Mouse (Mus musculus): Measurements from ENCODE around the gene Xpnpep1. TPM values are rescaled to one million over a fixed set of nuclear protein-coding genes. Genes with fewer than 3 reads are reported as not detected.

Gene Xpnpep1
- polyA plus RNA-seq, 1 experiment from 2014 or later: 132 TPM

- Histone ChIP-seq H3K4me3 (replicated peaks; ENCODE audit: low read length) (no peak overlapping the region), H3K4me1 (replicated peaks; ENCODE audit: control insufficient read depth, insufficient read depth, low read length) (no peaks in the 10 kb centered on the region), H3K4me2 (ENCODE audit: low read length) (no peak overlapping the region), H3K36me3 (ENCODE audit: control insufficient read depth, insufficient read depth) (0 out of 2 replicates have a peak, but pooled peaks cover 6% of the 10 kb centered on the region), H3K27ac (ENCODE audit: low read length) (no peak overlapping the region), H3K27me3 (replicated peaks; ENCODE audit: control insufficient read depth, insufficient read depth, low read length) (no peaks in the 10 kb centered on the region), H3K9me3 (ENCODE audit: control insufficient read depth, low read length) (no peaks in the 10 kb centered on the region), H3K9ac (replicated peaks; ENCODE audit: low read depth, low read length) (no peak overlapping the region)
- no peak for ATAC-seq
- WGBS: 89% methylated on average over 10 of the region's 10 CpGs
Observed at GRCm38 (mm10) chr19:53023189-53023588, 16.8 kb downstream of the Xpnpep1 start.

GRCm38 (mm10) chr19:53022037-53022614 lies 17.9 kb downstream of the Xpnpep1 start:
- H3K27ac ChIP-seq (ENCODE audit: low read length): no peak overlapping the region
- no peaks in the 10 kb centered on the region for H3K9me3 ChIP-seq (ENCODE audit: control insufficient read depth, low read length)
- H3K4me3 ChIP-seq (replicated peaks; ENCODE audit: low read length): no peak overlapping the region
- no peak for ATAC-seq
- H3K36me3 ChIP-seq (ENCODE audit: control insufficient read depth, insufficient read depth): 0 out of 2 replicates have a peak, but pooled peaks cover 6% of the 10 kb centered on the region
- no peak overlapping the region for H3K9ac ChIP-seq (replicated peaks; ENCODE audit: low read depth, low read length)
- no peak overlapping the region for H3K4me2 ChIP-seq (ENCODE audit: low read length)
- no peaks in the 10 kb centered on the region for H3K4me1 ChIP-seq (replicated peaks; ENCODE audit: control insufficient read depth, insufficient read depth, low read length)
- H3K27me3 ChIP-seq (replicated peaks; ENCODE audit: control insufficient read depth, insufficient read depth, low read length): no peaks in the 10 kb centered on the region
- WGBS: 88% methylated on average over 8 of the region's 8 CpGs

- no peak for ATAC-seq
- Histone ChIP-seq H3K4me1 (replicated peaks; ENCODE audit: control insufficient read depth, insufficient read depth, low read length) (no peaks in the 10 kb centered on the region), H3K27ac (ENCODE audit: low read length) (no peak overlapping the region), H3K9ac (replicated peaks; ENCODE audit: low read depth, low read length) (no peak overlapping the region), H3K4me2 (ENCODE audit: low read length) (no peak overlapping the region), H3K4me3 (replicated peaks; ENCODE audit: low read length) (no peak overlapping the region), H3K9me3 (ENCODE audit: control insufficient read depth, low read length) (no peaks in the 10 kb centered on the region), H3K27me3 (replicated peaks; ENCODE audit: control insufficient read depth, insufficient read depth, low read length) (no peaks in the 10 kb centered on the region), H3K36me3 (ENCODE audit: control insufficient read depth, insufficient read depth) (0 out of 2 replicates have a peak, but pooled peaks cover 6% of the 10 kb centered on the region)
- 85% methylated on average over 10 of the region's 10 CpGs for WGBS
Observed at GRCm38 (mm10) chr19:53021537-53021936, 18.5 kb downstream of the Xpnpep1 start.

GRCm38 (mm10) chr19:53019716-53020463 lies 20.1 kb downstream of the Xpnpep1 start:
- H3K27me3 ChIP-seq (replicated peaks; ENCODE audit: control insufficient read depth, insufficient read depth, low read length): no peaks in the 10 kb centered on the region
- no peak overlapping the region for H3K4me3 ChIP-seq (replicated peaks; ENCODE audit: low read length)
- WGBS: 66% methylated on average over 13 of the region's 13 CpGs
- H3K9me3 ChIP-seq (ENCODE audit: control insufficient read depth, low read length): no peaks in the 10 kb centered on the region
- peak; percentile 45 for ATAC-seq
- H3K4me2 ChIP-seq (ENCODE audit: low read length): no peak overlapping the region
- H3K9ac ChIP-seq (replicated peaks; ENCODE audit: low read depth, low read length): no peak overlapping the region
- no peak overlapping the region for H3K27ac ChIP-seq (ENCODE audit: low read length)
- peaks cover 6% of the 10 kb centered on the region for H3K4me1 ChIP-seq (replicated peaks; ENCODE audit: control insufficient read depth, insufficient read depth, low read length)
- H3K36me3 ChIP-seq (ENCODE audit: control insufficient read depth, insufficient read depth): 0 out of 2 replicates have a peak, but pooled peaks cover 6% of the 10 kb centered on the region

- Histone ChIP-seq H3K9ac (replicated peaks; ENCODE audit: low read depth, low read length) (no peak overlapping the region), H3K27ac (ENCODE audit: low read length) (no peak overlapping the region)
Observed at GRCm38 (mm10) chr19:53017954-53018353, 22.1 kb downstream of the Xpnpep1 start.

GRCm38 (mm10) chr19:53017248-53017647 lies 22.8 kb downstream of the Xpnpep1 start:
- H3K4me2 ChIP-seq (ENCODE audit: low read length): no peak overlapping the region
- WGBS: 83% methylated on average over 11 of the region's 11 CpGs
- no peak for ATAC-seq

More at GRCm38 (mm10) chr19:53017954-53018353, 22.1 kb downstream of the Xpnpep1 start:
- Histone ChIP-seq H3K4me2 (ENCODE audit: low read length) (no peak overlapping the region), H3K36me3 (ENCODE audit: control insufficient read depth, insufficient read depth) (no peaks in the 10 kb centered on the region), H3K4me3 (replicated peaks; ENCODE audit: low read length) (no peak overlapping the region), H3K4me1 (replicated peaks; ENCODE audit: control insufficient read depth, insufficient read depth, low read length) (peaks cover 9% of the 10 kb centered on the region), H3K27me3 (replicated peaks; ENCODE audit: control insufficient read depth, insufficient read depth, low read length) (no peaks in the 10 kb centered on the region), H3K9me3 (ENCODE audit: control insufficient read depth, low read length) (no peaks in the 10 kb centered on the region)
- WGBS: 81% methylated on average over 9 of the region's 9 CpGs
- no peak for ATAC-seq

GRCm38 (mm10) chr19:53014910-53015710 lies 24.9 kb downstream of the Xpnpep1 start:
- Histone ChIP-seq H3K27ac (ENCODE audit: low read length) (0 out of 2 replicates have a peak overlapping the region, but pooled peaks have one; percentile 15), H3K9me3 (ENCODE audit: control insufficient read depth, low read length) (no peaks in the 10 kb centered on the region), H3K9ac (replicated peaks; ENCODE audit: low read depth, low read length) (peak overlapping the region; percentile 47), H3K4me3 (replicated peaks; ENCODE audit: low read length) (peak overlapping the region; percentile 29), H3K4me1 (replicated peaks; ENCODE audit: control insufficient read depth, insufficient read depth, low read length) (peaks cover 9% of the 10 kb centered on the region), H3K27me3 (replicated peaks; ENCODE audit: control insufficient read depth, insufficient read depth, low read length) (no peaks in the 10 kb centered on the region), H3K36me3 (ENCODE audit: control insufficient read depth, insufficient read depth) (peaks cover 8% of the 10 kb centered on the region), H3K4me2 (ENCODE audit: low read length) (peak overlapping the region; percentile 44)
- peak; percentile 70 for ATAC-seq
- 34% methylated on average over 21 of the region's 21 CpGs for WGBS

More at GRCm38 (mm10) chr19:53017248-53017647, 22.8 kb downstream of the Xpnpep1 start:
- H3K4me3 ChIP-seq (replicated peaks; ENCODE audit: low read length): no peak overlapping the region
- no peak overlapping the region for H3K27ac ChIP-seq (ENCODE audit: low read length)
- no peak overlapping the region for H3K9ac ChIP-seq (replicated peaks; ENCODE audit: low read depth, low read length)
- no peaks in the 10 kb centered on the region for H3K27me3 ChIP-seq (replicated peaks; ENCODE audit: control insufficient read depth, insufficient read depth, low read length)
- no peaks in the 10 kb centered on the region for H3K36me3 ChIP-seq (ENCODE audit: control insufficient read depth, insufficient read depth)
- H3K4me1 ChIP-seq (replicated peaks; ENCODE audit: control insufficient read depth, insufficient read depth, low read length): peaks cover 9% of the 10 kb centered on the region
- H3K9me3 ChIP-seq (ENCODE audit: control insufficient read depth, low read length): no peaks in the 10 kb centered on the region

- Histone ChIP-seq H3K9ac (replicated peaks; ENCODE audit: low read depth, low read length) (no peak overlapping the region), H3K4me2 (ENCODE audit: low read length) (no peak overlapping the region), H3K4me1 (replicated peaks; ENCODE audit: control insufficient read depth, insufficient read depth, low read length) (peaks cover 9% of the 10 kb centered on the region), H3K27me3 (replicated peaks; ENCODE audit: control insufficient read depth, insufficient read depth, low read length) (no peaks in the 10 kb centered on the region), H3K9me3 (ENCODE audit: control insufficient read depth, low read length) (no peaks in the 10 kb centered on the region), H3K4me3 (replicated peaks; ENCODE audit: low read length) (no peak overlapping the region), H3K36me3 (ENCODE audit: control insufficient read depth, insufficient read depth) (peaks cover 8% of the 10 kb centered on the region), H3K27ac (ENCODE audit: low read length) (no peak overlapping the region)
- ATAC-seq: no peak
- 90% methylated on average over 3 of the region's 3 CpGs for WGBS
Observed at GRCm38 (mm10) chr19:53013744-53014143, 26.3 kb downstream of the Xpnpep1 start.

GRCm38 (mm10) chr19:53013341-53013740 lies 26.7 kb downstream of the Xpnpep1 start:
- H3K9ac ChIP-seq (replicated peaks; ENCODE audit: low read depth, low read length): no peak overlapping the region
- no peaks in the 10 kb centered on the region for H3K9me3 ChIP-seq (ENCODE audit: control insufficient read depth, low read length)
- WGBS: 95% methylated on average over 7 of the region's 7 CpGs
- peaks cover 8% of the 10 kb centered on the region for H3K36me3 ChIP-seq (ENCODE audit: control insufficient read depth, insufficient read depth)
- no peak overlapping the region for H3K27ac ChIP-seq (ENCODE audit: low read length)
- ATAC-seq: no peak
- no peak overlapping the region for H3K4me3 ChIP-seq (replicated peaks; ENCODE audit: low read length)
- no peak overlapping the region for H3K4me2 ChIP-seq (ENCODE audit: low read length)
- H3K4me1 ChIP-seq (replicated peaks; ENCODE audit: control insufficient read depth, insufficient read depth, low read length): peaks cover 12% of the 10 kb centered on the region
- no peaks in the 10 kb centered on the region for H3K27me3 ChIP-seq (replicated peaks; ENCODE audit: control insufficient read depth, insufficient read depth, low read length)

Data from forebrain, embryonic 16.5 days (tissue).